Mouse (Mus musculus): ENCODE measurements around the gene Ghdc. TPM values are rescaled to one million over a fixed set of nuclear protein-coding genes. Genes with fewer than 3 reads are reported as not detected.

The Ghdc gene
- polyA plus RNA-seq (2014; fragmentation: Nextera tagmentation; extraction: Ambion mirVana) = 4.0 and 4.7 TPM in 2 replicates

- H3K27ac ChIP-seq (replicated peaks in 1 of 2; ENCODE audit: control insufficient read depth in 1 of 2, insufficient read depth in 1 of 2, low read depth in 2 of 2, low read length in 2 of 2) = 0 out of 4 replicates have a peak within 1 kb of the TSS, but pooled peaks have one; percentile 24 to 41
- H3K9me3 ChIP-seq (ENCODE audit: control insufficient read depth, low read length) = no peaks in the 10 kb centered on the region
- H3K4me3 ChIP-seq (ENCODE audit: control insufficient read depth in 1 of 2, insufficient read depth in 1 of 2, low read depth in 1 of 2, low read length in 2 of 2) = peak within 1 kb of the TSS; percentile 53 to 58
- no peak for ATAC-seq (ENCODE audit: insufficient number of reproducible peaks, insufficient read depth, low FRiP score, low read depth)
- H3K36me3 ChIP-seq (ENCODE audit: control insufficient read depth, insufficient read depth, low read length) = no peaks in the 10 kb centered on the region
- H3K4me2 ChIP-seq (ENCODE audit: low read length) = peak within 1 kb of the TSS; percentile 69
- H3K27me3 ChIP-seq (ENCODE audit: control insufficient read depth, insufficient read depth, low read length) = no peaks in the 10 kb centered on the region
- H3K9ac ChIP-seq (ENCODE audit: low read length) = peak within 1 kb of the TSS; percentile 72
- H3K4me1 ChIP-seq (ENCODE audit: control insufficient read depth in 2 of 2, insufficient read depth in 2 of 2, low read length in 2 of 2) = peaks cover 3 to 6% of the 10 kb centered on the region in 2 experiments; a peak in 3 of 4 replicates
- WGBS = 14% methylated on average over 17 of the region's 17 CpGs
Observed at GRCm38 (mm10) chr11:100770646-100771408, at the start of gene Ghdc. Gene Ghdc (minus strand): TSS chr11:100770957.

- Histone ChIP-seq H3K36me3 (ENCODE audit: control insufficient read depth, insufficient read depth, low read length) (no peaks in the 10 kb centered on the region), H3K9ac (ENCODE audit: low read length) (no peak overlapping the region), H3K9me3 (ENCODE audit: control insufficient read depth, low read length) (no peaks in the 10 kb centered on the region), H3K4me1 (ENCODE audit: control insufficient read depth in 2 of 2, insufficient read depth in 2 of 2, low read length in 2 of 2) (peaks cover 32 to 74% of the 10 kb centered on the region in 2 experiments), H3K27ac (replicated peaks in 1 of 2; ENCODE audit: control insufficient read depth in 1 of 2, insufficient read depth in 1 of 2, low read depth in 2 of 2, low read length in 2 of 2) (no peak overlapping the region), H3K27me3 (ENCODE audit: control insufficient read depth, insufficient read depth, low read length) (no peaks in the 10 kb centered on the region), H3K4me3 (ENCODE audit: control insufficient read depth in 1 of 2, insufficient read depth in 1 of 2, low read depth in 1 of 2, low read length in 2 of 2) (no peak overlapping the region), H3K4me2 (ENCODE audit: low read length) (no peak overlapping the region)
- ATAC-seq (ENCODE audit: insufficient number of reproducible peaks, insufficient read depth, low FRiP score, low read depth) = no peak
- 87% methylated on average over 8 of the region's 8 CpGs for WGBS
Observed at GRCm38 (mm10) chr11:100820047-100820446, 49.3 kb upstream of the Ghdc start.

- WGBS = 48% methylated on average over 16 of the region's 16 CpGs
- peaks cover 31 to 74% of the 10 kb centered on the region in 2 experiments for H3K4me1 ChIP-seq (ENCODE audit: control insufficient read depth in 2 of 2, insufficient read depth in 2 of 2, low read length in 2 of 2)
Observed at GRCm38 (mm10) chr11:100819626-100820025, 48.9 kb upstream of the Ghdc start.

GRCm38 (mm10) chr11:100819048-100819447, 48.3 kb upstream of the Ghdc start:
- Histone ChIP-seq H3K4me2 (ENCODE audit: low read length) (no peak overlapping the region), H3K4me1 (ENCODE audit: control insufficient read depth in 2 of 2, insufficient read depth in 2 of 2, low read length in 2 of 2) (peaks cover 26 to 74% of the 10 kb centered on the region in 2 experiments), H3K27me3 (ENCODE audit: control insufficient read depth, insufficient read depth, low read length) (no peaks in the 10 kb centered on the region), H3K36me3 (ENCODE audit: control insufficient read depth, insufficient read depth, low read length) (no peaks in the 10 kb centered on the region), H3K9ac (ENCODE audit: low read length) (no peak overlapping the region), H3K9me3 (ENCODE audit: control insufficient read depth, low read length) (no peaks in the 10 kb centered on the region), H3K27ac (replicated peaks in 1 of 2; ENCODE audit: control insufficient read depth in 1 of 2, insufficient read depth in 1 of 2, low read depth in 2 of 2, low read length in 2 of 2) (no peak overlapping the region), H3K4me3 (ENCODE audit: control insufficient read depth in 1 of 2, insufficient read depth in 1 of 2, low read depth in 1 of 2, low read length in 2 of 2) (no peak overlapping the region)
- ATAC-seq (ENCODE audit: insufficient number of reproducible peaks, insufficient read depth, low FRiP score, low read depth) = no peak
- WGBS = 72% methylated on average over 8 of the region's 8 CpGs

More at GRCm38 (mm10) chr11:100819626-100820025, 48.9 kb upstream of the Ghdc start:
- Histone ChIP-seq H3K9me3 (ENCODE audit: control insufficient read depth, low read length) (no peaks in the 10 kb centered on the region), H3K9ac (ENCODE audit: low read length) (no peak overlapping the region), H3K27ac (replicated peaks in 1 of 2; ENCODE audit: control insufficient read depth in 1 of 2, insufficient read depth in 1 of 2, low read depth in 2 of 2, low read length in 2 of 2) (no peak overlapping the region), H3K4me3 (ENCODE audit: control insufficient read depth in 1 of 2, insufficient read depth in 1 of 2, low read depth in 1 of 2, low read length in 2 of 2) (no peak overlapping the region), H3K36me3 (ENCODE audit: control insufficient read depth, insufficient read depth, low read length) (no peaks in the 10 kb centered on the region), H3K4me2 (ENCODE audit: low read length) (no peak overlapping the region), H3K27me3 (ENCODE audit: control insufficient read depth, insufficient read depth, low read length) (no peaks in the 10 kb centered on the region)
- ATAC-seq (ENCODE audit: insufficient number of reproducible peaks, insufficient read depth, low FRiP score, low read depth) = no peak

DNA sequence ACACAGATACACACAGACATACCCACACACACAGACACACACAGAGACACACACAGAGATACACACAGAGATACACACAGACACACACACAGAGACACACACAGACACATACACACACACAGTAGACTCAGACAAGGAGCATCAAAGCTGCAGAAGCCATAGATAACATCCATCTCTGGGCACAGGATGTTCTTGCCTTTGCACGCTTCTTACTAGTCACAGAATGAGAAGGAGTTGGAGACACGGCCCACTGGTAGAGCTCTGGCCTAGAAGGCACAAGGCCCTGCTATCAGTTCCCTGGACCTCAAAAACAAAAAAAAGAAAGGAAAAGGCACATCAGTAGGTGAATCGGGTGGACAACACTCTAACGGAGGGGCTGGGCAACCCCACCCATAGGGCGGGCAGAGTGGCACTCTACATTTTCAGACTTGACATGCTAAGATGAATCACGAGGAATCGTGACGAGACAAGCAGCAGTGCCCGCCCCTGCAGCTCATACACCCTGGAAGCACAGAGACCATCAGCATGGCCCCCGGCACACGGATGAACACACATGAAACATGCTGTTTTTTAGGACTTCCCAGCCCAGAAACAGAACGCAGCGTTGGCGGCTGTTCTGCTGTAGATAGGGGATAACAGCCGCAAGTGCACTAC, 47.7 kb upstream of the Ghdc start:
- peaks cover 24 to 71% of the 10 kb centered on the region in 2 experiments for H3K4me1 ChIP-seq (ENCODE audit: control insufficient read depth in 2 of 2, insufficient read depth in 2 of 2, low read length in 2 of 2)
- ATAC-seq (ENCODE audit: insufficient number of reproducible peaks, insufficient read depth, low FRiP score, low read depth) = no peak
- no peaks in the 10 kb centered on the region for H3K36me3 ChIP-seq (ENCODE audit: control insufficient read depth, insufficient read depth, low read length)
- H3K4me2 ChIP-seq (ENCODE audit: low read length) = no peak overlapping the region
- no peak overlapping the region for H3K4me3 ChIP-seq (ENCODE audit: control insufficient read depth in 1 of 2, insufficient read depth in 1 of 2, low read depth in 1 of 2, low read length in 2 of 2)
- no peaks in the 10 kb centered on the region for H3K9me3 ChIP-seq (ENCODE audit: control insufficient read depth, low read length)
- no peak overlapping the region for H3K27ac ChIP-seq (replicated peaks in 1 of 2; ENCODE audit: control insufficient read depth in 1 of 2, insufficient read depth in 1 of 2, low read depth in 2 of 2, low read length in 2 of 2)
- 91% methylated on average over 15 of the region's 15 CpGs for WGBS
- no peaks in the 10 kb centered on the region for H3K27me3 ChIP-seq (ENCODE audit: control insufficient read depth, insufficient read depth, low read length)
- H3K9ac ChIP-seq (ENCODE audit: low read length) = no peak overlapping the region

- WGBS = 88% methylated on average over 9 of the region's 9 CpGs
- H3K27ac ChIP-seq (replicated peaks in 1 of 2; ENCODE audit: control insufficient read depth in 1 of 2, insufficient read depth in 1 of 2, low read depth in 2 of 2, low read length in 2 of 2) = no peak overlapping the region
- no peak overlapping the region for H3K4me2 ChIP-seq (ENCODE audit: low read length)
- H3K4me3 ChIP-seq (ENCODE audit: control insufficient read depth in 1 of 2, insufficient read depth in 1 of 2, low read depth in 1 of 2, low read length in 2 of 2) = no peak overlapping the region
- ATAC-seq (ENCODE audit: insufficient number of reproducible peaks, insufficient read depth, low FRiP score, low read depth) = no peak
- peaks cover 21 to 59% of the 10 kb centered on the region in 2 experiments for H3K4me1 ChIP-seq (ENCODE audit: control insufficient read depth in 2 of 2, insufficient read depth in 2 of 2, low read length in 2 of 2)
- no peaks in the 10 kb centered on the region for H3K9me3 ChIP-seq (ENCODE audit: control insufficient read depth, low read length)
- H3K27me3 ChIP-seq (ENCODE audit: control insufficient read depth, insufficient read depth, low read length) = no peaks in the 10 kb centered on the region
- no peaks in the 10 kb centered on the region for H3K36me3 ChIP-seq (ENCODE audit: control insufficient read depth, insufficient read depth, low read length)
- no peak overlapping the region for H3K9ac ChIP-seq (ENCODE audit: low read length)
Observed at GRCm38 (mm10) chr11:100817311-100817710, 46.6 kb upstream of the Ghdc start.

DNA sequence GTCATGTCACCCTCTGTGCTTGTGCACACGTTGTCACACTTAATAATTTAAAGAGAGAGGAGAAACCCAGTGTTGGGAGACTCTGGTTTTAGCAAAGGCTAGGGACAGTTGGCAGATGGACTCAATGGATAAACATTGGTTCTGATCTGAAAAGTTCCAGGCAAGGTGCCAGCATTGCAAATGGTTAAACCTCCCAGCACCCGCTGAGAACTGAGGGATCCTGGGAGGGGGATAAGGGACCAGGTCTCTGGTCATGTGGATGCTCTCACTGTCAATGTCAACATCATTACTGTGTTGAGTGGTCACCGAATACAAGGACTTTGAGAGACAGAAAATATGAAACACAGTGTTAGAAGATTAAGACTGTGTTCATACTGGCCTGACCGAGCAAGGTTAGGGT, 46.0 kb upstream of the Ghdc start:
- Histone ChIP-seq H3K27me3 (ENCODE audit: control insufficient read depth, insufficient read depth, low read length) (no peaks in the 10 kb centered on the region), H3K9ac (ENCODE audit: low read length) (no peak overlapping the region), H3K27ac (replicated peaks in 1 of 2; ENCODE audit: control insufficient read depth in 1 of 2, insufficient read depth in 1 of 2, low read depth in 2 of 2, low read length in 2 of 2) (no peak overlapping the region), H3K4me3 (ENCODE audit: control insufficient read depth in 1 of 2, insufficient read depth in 1 of 2, low read depth in 1 of 2, low read length in 2 of 2) (no peak overlapping the region), H3K9me3 (ENCODE audit: control insufficient read depth, low read length) (no peaks in the 10 kb centered on the region), H3K4me2 (ENCODE audit: low read length) (no peak overlapping the region), H3K4me1 (ENCODE audit: control insufficient read depth in 2 of 2, insufficient read depth in 2 of 2, low read length in 2 of 2) (peaks cover 18 to 56% of the 10 kb centered on the region in 2 experiments), H3K36me3 (ENCODE audit: control insufficient read depth, insufficient read depth, low read length) (no peaks in the 10 kb centered on the region)
- 35% methylated on average over 4 of the region's 4 CpGs for WGBS
- no peak for ATAC-seq (ENCODE audit: insufficient number of reproducible peaks, insufficient read depth, low FRiP score, low read depth)

Data from heart, embryonic 14.5 days (tissue).